Mouse (Mus musculus) mouse trophoblast stem cell (cell line): ENCODE data around the gene 1700009N14Rik.

Source experiments
- in situ Hi-C, 2 experiments: fragments of 300-500 bp; cut with MseI, MboI; formaldehyde crosslinking; loops; 2 replicates in 1 of 2; 3 replicates in 1 of 2; pipeline ENCODE4 v1.15.1; 2025

1700009N14Rik gene

DNA sequence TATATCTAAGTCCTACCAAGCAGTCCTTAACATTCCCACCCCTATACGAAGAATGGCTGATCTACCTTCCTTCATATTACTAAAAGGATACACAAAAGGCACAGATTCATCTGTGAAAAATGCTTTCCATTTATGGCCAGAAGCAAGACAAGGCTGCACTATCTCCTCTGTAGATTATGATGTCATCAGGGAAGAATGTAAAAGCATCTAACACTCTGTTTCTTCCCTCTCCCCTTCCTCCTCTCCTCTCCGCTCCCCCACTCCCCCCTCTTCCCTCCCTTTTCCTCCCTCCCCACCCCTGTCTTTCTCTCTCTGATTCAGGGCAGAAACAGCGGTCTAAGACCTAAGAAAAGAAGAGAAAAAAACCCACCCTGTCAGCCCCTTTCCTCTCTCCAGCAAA is at the start of gene 1700009N14Rik:
Gene 1700009N14Rik, plus strand, starts transcription at position 227 of the 400 bp plus-strand sequence.
- in situ Hi-C loops = no loop called here

- in situ Hi-C loops = no loop called here
These were observed 12.2 kb upstream of the 1700009N14Rik start for GRCm38 (mm10) chr4:39437870-39438367.

DNA sequence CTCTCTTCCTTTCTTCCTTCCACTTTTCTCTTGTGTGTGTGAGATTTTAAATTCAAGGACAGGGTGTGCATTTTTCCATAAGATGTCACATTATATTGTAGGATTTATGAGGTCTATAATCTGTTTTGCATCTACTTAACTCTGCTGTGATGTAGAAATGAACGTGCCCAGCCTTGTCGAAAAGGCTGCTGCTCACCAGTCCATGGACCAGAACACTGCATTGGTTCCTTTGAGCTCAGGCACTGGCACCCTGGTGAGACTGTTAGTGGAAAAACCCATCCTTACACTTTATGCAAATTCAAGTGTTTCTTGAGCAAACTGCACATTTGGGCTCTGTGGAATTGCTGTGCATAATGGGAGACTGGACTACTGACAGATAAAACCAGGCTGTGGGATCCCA is 24.2 kb downstream of the 1700009N14Rik start:
- in situ Hi-C loops = no loop called here

DNA sequence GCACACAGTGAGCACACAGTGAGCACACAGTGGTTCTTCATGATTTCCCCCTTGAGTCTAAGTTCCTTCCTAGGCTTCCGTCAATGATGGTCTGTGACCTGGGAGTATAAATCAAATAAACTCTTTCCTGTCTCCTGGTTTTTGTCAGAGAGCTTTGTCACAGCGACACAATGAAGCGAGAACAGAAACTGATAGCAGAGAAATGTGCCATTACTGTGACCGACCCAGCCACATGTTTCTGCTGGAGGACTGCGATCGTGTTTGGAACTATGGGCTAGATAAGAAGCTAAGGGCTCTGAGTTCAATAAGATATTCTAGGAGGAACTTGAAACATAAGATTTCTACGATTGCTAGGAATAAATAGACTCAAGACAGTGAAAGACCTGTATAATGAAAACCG is 36.3 kb downstream of the 1700009N14Rik start:
- in situ Hi-C loops = no loop called here

GRCm38 (mm10) chr4:39493596-39493995 is 43.5 kb downstream of the 1700009N14Rik start:
- in situ Hi-C loops = no loop called here

DNA sequence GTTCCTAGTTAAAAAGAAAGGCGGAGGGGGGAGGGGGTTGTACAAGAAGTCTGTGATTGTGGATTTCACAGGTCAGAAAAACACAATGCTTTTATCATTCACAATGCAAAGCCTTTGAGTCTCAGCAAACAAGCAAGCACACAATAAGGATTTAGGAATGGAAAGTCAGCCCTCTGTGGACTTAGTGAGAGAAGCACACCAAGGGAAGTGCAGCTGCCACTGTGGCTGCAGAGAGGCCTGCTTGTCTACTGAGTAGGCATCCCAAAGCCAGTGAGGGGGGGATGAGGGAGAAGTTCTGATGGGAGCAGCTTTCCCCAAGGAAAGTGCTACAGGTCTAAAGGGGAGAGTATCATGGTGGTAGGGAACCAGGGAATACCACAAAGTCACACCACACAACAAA is 45.8 kb downstream of the 1700009N14Rik start:
- in situ Hi-C loops = no loop called here
